Mouse (Mus musculus) cerebellum, postnatal 36 days (tissue): ENCODE measurements around the gene Cyb5b.
A peak's percentile ranks its signal among the peaks of the same experiment; 100 is the strongest.

ENCODE experiments used
- DNase-seq, 2 experiments: peaks; one replicate each; pipeline ENCODE4 v3.0.0; 2021 to 2022; ENCODE audit warnings: mixed read lengths in 2 of 2

Gene Cyb5b

DNA sequence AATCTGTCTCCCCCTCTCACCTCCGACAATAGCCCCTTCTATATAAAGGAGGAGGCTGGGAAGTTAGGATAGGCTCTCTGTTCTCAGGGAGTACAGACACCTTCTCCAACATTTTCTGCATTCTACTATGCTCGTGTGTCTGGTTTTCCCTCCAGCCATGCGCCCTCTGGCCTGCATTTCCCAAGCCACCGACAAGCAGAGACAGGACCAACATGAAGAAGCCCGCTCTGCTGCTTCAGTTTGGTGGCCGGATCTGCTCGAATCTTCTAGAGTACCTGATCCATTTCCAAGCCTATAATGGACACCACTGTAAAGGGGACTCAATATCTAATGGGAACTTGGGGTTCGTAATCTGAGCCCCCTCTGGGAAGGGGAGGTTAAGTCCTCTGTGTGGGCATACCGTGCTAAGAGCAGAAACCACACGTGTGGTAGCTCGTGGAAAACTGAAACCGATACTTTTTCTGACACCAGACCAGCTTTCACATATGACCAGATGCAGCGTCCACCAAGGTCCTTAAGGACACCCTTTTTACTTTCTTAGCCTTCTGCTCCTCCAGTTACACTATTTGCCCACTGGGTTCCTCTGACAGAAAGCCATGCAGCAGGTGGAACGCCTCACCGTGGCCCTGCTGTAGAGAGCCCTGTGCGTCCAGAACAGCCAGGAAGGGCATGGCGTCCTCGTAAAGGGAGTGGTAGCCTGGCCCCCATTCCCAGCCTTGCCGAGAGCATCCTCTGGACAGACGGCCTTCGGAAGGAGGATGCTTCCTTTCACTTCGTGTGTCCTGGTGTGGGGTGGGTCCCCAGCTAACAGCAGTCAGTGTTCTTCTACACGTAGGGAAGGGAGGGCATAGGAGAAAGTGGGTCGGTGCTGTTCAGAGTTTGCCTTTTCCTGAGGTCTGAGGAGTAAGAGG, 17.6 kb upstream of the Cyb5b start:
- DNase-seq = no peak

DNA sequence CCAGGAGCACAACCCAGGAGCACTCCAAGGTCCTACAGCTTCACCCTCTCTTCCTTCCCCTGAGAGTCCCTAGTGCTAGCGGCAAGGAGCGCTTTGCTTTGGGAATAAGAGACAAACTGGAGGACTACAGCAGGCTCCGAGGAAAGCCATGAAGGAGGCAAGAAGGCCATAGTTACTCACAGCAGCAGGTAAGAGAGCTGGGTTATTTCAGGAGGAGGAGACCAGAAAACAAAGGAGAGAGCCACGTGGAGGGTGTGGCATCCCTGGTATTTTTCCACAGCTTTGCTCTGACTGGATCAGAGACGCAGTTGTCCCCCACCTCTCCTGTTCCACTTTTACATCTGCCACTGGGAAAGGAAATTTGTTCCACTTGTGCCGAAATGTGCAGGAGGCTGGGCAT, 16.6 kb upstream of the Cyb5b start:
- no peak for DNase-seq

DNA sequence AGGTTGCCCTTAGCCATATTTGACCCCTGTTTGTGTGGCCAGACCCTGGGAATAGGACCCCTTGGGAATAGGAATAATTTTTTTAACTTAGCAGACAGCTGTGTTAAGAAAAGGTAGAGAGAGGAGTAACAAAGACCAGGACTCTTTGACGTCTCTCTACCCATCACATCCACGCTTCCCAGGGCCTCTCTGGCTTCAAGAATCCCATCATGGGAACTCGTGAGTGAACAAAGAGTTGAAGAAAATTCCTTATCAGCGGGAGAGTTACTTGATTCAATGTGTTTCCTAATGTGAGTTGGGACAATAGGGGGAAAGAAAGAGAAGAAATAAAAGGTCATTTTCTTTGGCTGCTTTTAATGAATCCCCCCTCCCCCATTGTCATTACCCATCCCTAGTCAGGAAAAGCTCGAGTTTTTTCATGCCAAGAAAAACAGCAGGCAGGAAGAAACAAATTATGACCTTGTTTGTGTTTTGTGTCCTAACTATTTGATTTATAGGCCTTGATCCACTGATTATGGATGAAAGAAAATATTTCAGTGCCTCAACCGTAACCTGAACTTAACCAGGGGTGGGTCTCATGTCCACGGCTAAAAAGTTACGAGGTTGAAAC, 14.3 kb upstream of the Cyb5b start:
- no peak for DNase-seq

- DNase-seq = no peak
Measured at GRCm38 (mm10) chr8:107137591-107137990, 12.8 kb upstream of the Cyb5b start.

GRCm38 (mm10) chr8:107138338-107138737, 12.1 kb upstream of the Cyb5b start:
- DNase-seq = no peak

DNA sequence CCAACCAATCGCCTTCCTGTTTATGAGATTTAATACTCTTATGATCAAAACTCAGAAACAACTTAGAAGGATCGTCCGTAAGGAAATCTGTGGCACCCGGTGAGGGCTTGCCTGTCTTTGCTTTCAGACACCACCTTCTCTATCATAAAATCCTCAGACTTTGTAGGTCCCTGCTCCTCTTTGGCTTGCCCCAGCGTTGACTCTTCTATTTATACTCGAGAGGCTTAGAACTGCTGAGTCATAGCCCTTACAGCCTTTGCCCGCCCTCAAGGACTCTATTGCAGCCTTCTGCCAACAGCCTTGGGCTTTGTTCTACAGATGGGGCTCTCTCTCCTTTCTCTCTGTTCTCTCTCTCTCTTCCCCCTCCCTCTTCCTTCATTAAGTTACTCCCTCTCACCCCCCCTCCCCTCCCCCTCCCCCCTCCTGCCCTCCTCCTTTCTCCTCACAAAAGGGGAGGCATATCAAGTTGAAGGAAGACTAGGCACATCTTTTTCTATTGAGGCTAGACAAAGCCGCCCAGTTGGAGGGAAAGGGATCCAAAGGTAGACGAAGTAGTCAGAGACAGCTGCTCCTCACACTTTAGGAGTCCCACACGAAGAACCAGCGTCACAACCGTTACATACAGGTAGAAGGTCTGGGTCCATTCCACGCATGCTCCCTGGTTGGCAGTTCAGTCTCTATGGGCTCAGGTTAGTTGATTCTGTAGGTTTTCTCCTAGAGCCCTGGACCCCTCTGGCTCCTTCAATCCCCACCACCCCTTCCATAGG, 10.6 kb upstream of the Cyb5b start:
- no peak for DNase-seq

DNA sequence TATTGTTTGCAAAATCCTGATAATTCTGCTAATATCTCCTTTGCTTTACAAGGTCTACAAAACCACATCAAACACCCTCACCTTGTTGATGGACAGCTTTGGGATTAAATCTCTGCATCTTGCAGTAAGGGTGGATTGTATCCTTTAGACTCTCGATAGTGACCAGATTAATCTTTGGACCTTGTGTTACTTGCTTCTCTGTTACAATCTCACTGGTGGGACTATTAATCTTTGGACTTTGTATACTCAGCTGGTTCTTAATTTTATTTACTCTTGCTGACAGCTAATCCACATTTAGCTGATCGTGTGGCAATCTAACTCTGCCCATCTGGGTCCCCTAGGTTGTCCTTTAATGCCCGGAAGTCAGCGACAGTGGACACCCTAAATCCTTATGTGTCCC, 7.9 kb upstream of the Cyb5b start:
- DNase-seq = no peak

- DNase-seq = peak; percentile 15 to 19
Measured at GRCm38 (mm10) chr8:107143501-107143900, 6.9 kb upstream of the Cyb5b start.

DNA sequence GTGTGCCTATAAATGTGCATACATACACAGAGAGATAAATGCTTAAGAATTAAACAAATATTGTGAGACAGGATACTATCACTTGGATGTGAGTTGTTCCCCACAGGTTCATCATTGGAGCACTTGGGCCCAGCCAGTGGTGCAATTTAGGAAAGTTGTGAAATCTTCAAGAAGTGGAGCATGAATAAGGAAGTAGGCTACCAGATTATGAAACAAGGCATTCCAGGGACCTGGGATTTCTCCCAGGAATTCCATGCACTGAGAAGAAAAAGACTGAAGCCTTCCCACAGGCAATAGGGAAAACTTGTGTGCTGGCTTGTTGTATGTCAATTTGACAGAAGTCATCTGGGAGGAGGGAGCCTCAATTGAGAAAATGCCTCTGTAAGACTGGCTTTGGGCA, 4.3 kb upstream of the Cyb5b start:
- DNase-seq = no peak

DNA sequence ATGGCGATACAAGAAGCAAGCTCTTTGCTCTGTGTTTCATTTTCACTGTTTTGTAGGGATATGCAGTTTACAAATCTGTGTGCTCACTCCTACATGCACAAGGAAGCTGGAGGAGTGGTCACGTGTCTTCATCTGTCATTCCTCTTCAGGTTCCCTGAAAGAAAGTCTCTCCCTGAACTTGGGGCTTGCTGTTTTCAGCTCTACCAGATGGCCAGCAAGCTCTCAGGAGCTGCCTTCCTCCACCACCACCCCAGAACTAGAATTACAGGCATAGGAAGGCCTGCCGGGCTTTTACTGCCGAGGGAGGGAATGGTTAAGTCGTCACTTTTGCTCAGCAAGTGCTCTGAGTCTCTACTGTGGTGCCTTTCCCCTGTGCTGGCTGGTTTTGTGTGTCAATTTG, 1.6 kb upstream of the Cyb5b start:
- no peak for DNase-seq

DNA sequence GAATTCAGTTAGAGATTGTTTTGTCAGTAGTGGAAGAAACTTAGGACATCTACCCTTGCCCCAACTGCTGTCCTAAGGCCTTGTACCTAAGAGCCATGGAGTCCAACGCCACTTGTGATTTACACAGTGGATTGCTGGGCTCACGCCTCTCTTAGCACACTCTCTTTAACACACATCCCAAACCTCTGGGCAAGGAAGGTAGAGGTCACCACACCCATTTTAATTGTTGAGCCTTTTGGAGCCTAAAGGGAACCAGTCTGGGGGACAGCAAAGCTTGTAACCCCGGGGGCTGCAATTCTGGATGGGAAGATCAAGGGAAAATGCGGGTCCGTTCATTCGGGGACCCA, 410 bp upstream of the Cyb5b start:
- no peak for DNase-seq

GRCm38 (mm10) chr8:107151212-107151920, 926 bp downstream of the Cyb5b start:
- no peak for DNase-seq

DNA sequence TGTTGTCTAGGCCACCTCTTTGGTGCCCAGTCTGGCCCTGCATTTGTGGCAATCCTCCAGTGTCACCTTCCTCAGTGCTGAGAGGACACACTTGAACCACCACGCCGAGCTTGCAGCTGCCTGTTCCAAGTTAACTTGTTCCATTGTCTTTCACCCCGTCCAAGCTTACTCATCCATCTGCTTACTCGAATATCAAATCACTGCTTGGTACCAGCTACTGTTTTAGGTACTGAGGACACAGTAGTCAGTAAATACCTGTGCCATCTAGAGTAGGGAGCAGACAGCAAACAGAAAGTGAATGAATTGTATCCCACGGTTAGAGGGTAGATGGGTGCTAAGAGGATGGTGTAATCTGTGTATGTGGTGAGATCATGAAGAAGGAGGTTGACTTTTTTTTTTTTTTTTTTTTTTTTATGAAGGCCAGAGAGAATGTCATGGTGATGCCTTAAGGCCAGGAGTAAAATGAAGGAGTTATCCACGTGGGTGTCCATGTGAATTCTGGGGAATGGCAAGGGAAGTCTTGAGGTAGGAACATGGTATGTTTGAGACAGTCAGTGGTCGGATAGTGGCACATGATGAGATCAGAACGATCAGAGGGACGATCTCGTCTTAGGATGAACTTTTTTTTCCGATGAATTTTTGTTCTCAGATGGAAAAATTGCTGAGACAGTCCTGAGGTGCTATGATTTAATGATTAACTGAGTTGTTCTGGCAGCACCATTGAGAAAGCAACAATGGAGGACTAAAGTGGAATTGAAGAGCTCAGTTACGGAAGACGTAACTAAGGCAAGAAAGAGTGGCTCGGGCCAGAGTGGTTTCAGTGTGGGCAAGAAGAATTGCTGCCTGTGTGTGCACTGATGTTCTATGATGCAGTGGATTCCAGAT, 3.1 kb downstream of the Cyb5b start:
- DNase-seq = no peak

DNA sequence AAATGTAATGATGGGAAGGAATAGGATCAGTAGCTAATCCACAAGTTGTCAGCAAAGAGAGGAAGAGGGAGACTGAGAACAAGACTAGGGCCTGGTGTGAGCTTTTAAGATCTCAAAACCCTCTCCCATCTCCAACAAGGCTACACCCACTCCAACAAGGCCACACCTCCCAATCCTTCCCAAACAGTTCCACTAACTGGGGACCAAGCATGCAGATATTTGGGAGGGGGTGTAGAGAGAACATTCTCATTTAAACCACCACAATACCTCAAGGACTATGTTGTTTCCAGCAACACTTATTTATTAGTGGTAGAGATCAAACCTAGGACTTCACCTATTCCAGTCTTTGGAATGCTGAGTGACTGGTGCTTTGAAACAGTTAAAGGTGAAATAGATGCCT, 6.4 kb downstream of the Cyb5b start:
- no peak for DNase-seq

- no peak for DNase-seq
Measured at GRCm38 (mm10) chr8:107157836-107158235, 7.4 kb downstream of the Cyb5b start.

DNA sequence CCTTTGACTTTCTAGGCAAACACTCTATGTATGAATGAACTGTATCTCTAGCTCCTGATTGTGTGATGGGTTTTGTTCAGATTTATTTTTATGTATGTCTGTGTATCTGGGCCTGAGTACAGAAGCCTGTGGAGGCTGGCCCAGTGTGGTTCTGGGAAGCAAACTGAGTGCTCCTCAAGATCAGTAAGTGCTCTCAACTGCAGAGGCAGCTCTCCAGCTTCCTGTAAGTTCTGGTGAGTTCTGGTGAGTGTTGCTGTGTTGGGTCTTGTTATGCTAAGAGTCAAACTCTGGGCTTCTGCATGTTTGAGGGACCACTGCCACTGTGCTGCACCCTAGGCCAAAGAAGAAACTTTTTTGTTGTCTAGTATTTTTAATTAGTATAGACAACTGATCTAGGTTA, 8.4 kb downstream of the Cyb5b start:
- DNase-seq = no peak

DNA sequence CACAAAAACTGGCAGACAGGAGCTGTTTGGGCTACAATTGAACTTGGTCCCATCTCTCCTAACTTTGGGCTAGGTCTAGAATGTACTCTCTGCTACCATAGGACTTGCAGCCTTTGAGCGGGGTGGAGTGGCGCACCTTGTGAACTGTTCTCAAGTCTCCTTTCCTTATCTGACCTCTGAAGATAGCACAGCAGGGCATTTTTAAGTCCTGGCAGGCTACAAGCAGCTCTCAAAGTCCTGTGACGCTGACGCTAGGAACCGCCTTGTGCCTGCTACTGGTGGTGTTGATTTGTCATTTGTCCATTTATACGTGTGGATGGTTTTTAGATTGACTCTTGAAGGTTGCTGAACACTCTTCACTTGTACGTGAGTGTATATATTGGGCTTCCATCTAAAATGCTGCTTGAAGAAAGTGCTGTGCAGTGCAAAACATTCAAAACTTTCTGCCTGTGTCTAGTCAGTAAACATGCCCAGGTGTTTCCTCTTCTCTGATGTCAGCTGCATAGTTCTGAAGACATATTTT, 13.9 kb downstream of the Cyb5b start:
- DNase-seq = no peak

GRCm38 (mm10) chr8:107165745-107166144, 15.3 kb downstream of the Cyb5b start:
- no peak for DNase-seq

DNA sequence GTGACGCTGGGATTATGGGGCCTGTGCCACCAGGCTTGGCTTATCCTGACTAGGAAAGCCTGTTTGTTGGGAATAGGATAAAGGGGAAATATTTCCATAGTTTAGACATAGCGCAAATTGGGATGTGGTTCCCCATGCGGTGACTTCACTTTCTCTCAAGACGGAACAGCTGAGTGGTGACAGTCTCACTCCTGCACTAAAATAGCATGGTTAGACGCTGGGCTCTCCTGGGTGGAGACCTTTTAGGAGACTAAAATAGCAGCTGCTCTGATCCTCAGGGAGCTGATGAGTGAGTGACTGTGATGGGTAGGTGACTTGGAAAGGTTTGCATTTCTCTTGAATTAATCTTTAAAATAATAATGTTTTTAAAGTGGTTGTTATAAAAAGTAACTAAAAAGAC, 17.4 kb downstream of the Cyb5b start:
- no peak for DNase-seq

GRCm38 (mm10) chr8:107172152-107172551, 21.7 kb downstream of the Cyb5b start:
- no peak for DNase-seq

DNA sequence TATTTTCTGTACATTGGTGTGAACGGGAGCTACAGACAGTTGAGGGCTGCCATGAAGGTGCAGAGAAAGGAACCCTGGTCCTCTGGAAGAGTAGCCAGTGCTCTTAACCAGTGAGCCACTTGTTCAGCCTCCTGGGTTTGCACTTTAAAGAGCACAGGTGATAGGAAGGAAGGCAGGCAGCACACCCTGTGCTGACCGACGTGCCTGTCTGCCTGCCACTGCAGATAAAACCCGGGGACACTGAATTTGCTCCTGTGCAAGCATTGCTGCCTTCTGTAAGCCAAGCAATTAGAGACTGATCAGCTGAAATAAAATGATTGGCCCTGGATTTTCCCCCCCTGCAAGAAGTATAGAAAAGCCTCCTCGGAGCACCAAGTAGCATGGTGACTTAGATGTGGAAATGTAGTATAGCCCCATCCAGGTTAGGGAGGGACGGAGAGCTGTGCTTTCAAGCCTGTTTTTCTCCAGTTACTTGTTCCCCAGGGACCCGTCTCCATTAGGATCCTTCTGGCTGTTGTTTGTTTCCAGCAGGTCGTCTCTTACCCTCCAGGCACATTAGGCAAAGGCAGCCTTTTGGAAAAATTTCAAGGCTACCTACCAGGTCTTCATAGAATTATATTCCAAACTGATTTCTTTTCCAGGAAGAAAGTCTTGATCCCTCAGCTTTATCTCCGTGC, 22.7 kb downstream of the Cyb5b start:
- no peak for DNase-seq
